Mouse (Mus musculus): ENCODE data around the gene Gm3327.
"Not testable (repeated sequence)": the region's sequence is repeated elsewhere in the genome, so short reads cannot be mapped to it uniquely, and the experiment has no call there.

Gene Gm3327

GRCm38 (mm10) chr14:44123551-44123950 lies at the start of gene Gm3327:
Gene Gm3327 (plus strand): TSS chr14:44123851.
- not testable (repeated sequence) for DNase-seq

DNA sequence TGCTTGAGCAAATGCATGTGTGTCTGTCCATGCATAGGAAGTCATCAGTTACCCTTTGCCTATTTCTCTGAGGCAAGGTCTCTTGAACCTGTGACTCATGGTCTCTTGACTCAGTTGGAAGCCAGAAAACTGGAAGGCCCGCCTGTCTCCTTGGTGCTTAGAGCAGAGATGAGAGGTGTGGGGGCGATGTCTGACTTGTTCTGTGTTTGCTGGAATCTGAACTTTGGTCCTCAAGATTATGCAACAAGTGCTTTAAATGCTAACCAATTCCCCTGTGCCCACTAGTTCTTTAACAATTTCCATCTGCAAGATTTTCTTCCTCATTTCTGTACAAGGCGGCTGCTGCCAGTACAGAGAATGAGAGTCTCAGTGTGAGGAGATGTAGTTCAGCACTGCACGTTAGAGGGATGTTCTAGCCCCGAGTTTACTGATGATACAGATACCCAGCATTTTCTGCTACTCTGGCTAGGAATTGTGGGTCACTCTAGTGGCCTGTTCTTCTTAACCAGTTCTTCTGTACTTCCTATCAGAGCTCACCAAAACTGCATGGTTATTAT lies 45.8 kb upstream of the Gm3327 start:
- not testable (repeated sequence) for DNase-seq

GRCm38 (mm10) chr14:44086588-44086987 lies 37.1 kb upstream of the Gm3327 start:
- not testable (repeated sequence) for DNase-seq

GRCm38 (mm10) chr14:44087535-44087934 lies 36.1 kb upstream of the Gm3327 start:
- DNase-seq = not testable (repeated sequence)

GRCm38 (mm10) chr14:44091524-44091923 lies 32.1 kb upstream of the Gm3327 start:
- not testable (repeated sequence) for DNase-seq

DNA sequence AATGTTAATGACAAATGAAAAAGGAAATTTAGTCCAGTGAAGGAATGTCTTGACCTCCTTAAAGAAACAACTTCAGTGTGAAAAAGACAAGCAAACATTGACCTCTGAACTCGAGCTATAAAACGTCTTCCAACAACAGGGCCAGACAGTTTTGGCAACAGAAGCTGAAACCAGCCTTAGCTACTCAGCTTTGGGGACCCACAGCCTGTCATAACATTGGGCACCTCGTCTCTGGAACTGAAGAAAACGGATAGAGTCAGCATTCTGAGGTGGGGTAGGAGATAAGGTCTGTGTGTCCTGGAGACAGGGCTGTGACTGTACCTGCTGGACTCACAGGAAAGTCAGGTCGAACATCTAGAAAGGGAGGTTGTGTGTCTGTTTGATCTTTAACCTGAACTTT lies 29.2 kb upstream of the Gm3327 start:
- not testable (repeated sequence) for DNase-seq

DNA sequence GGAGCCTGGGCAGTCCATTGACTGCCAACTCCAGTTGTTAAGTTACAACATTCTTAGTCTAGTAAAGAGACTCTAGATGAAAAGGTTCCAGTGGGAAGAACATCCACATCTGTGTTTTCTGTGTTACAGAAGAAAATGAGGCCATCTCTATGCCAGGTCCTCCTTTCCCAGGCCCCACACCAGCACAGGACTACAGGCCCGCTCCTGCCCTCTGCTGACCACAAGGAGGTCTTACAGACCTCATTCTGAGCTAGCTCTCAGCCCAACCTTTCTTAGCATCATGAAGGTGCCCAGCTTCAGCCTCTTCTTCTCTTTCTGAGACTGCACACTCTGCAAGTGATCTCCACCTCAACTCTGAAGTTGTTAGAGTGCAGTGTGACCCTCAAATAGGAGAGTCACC lies 23.6 kb upstream of the Gm3327 start:
- not testable (repeated sequence) for DNase-seq

GRCm38 (mm10) chr14:44102354-44102753 lies 21.3 kb upstream of the Gm3327 start, which contains the start of gene Ear2:
Gene Ear2 (plus strand): TSS chr14:44102654.
- not testable (repeated sequence) for DNase-seq

GRCm38 (mm10) chr14:44110981-44111380 lies 12.7 kb upstream of the Gm3327 start:
- DNase-seq = no peak
